Mouse (Mus musculus) liver, embryonic 13.5 days (tissue): ENCODE measurements at regions not wholly inside any gene's neighbourhood (a gene's known extent, or its start where the extent isn't known, plus 50 kb on each side); places are given as distances from the start of the nearest gene placed in this dataset.

Experiments used
- ATAC-seq: fragments of 200-750 bp; cut with Nextera tagmentation; 2 replicates; pipeline ENCODE4 v1.8.0; 2017; ENCODE audit warnings: low read depth, mild to moderate bottlenecking, moderate number of reproducible peaks, moderate library complexity
- DNase-seq: peaks from one replicate; pipeline ENCODE4 v3.0.0; 2022
- H3K27ac ChIP-seq: fragments of 300-500 bp; sonication (generic); 2 replicates; pipeline ENCODE4 v1.5.1; 2015; ENCODE audit warnings: moderate library complexity, mild to moderate bottlenecking, inconsistent platforms
- H3K27me3 ChIP-seq: fragments of 300-500 bp; sonication (generic); 2 replicates; pipeline ENCODE4 v1.6.1; 2015; ENCODE audit warnings: mild to moderate bottlenecking, inconsistent platforms
- H3K36me3 ChIP-seq: fragments of 300-500 bp; sonication (generic); 2 replicates; pipeline ENCODE4 v1.6.1; 2015; ENCODE audit warnings: mild to moderate bottlenecking, inconsistent platforms
- H3K4me1 ChIP-seq: fragments of 300-500 bp; sonication (generic); replicated peaks from 2 replicates; pipeline ENCODE4 v1.6.1; 2015; ENCODE audit warnings: inconsistent platforms
- H3K4me2 ChIP-seq: fragments of 300-500 bp; sonication (generic); 2 replicates; pipeline ENCODE4 v1.6.1; 2015; ENCODE audit warnings: inconsistent platforms, mild to moderate bottlenecking, moderate library complexity
- H3K4me3 ChIP-seq: fragments of 300-500 bp; sonication (generic); replicated peaks from 2 replicates; pipeline ENCODE4 v1.5.1; 2015; ENCODE audit warnings: mild to moderate bottlenecking, inconsistent platforms
- H3K9ac ChIP-seq: fragments of 300-500 bp; sonication (generic); 2 replicates; pipeline ENCODE4 v1.6.1; 2015; ENCODE audit warnings: mild to moderate bottlenecking, inconsistent platforms
- H3K9me3 ChIP-seq: fragments of 300-500 bp; sonication (generic); replicated peaks from 2 replicates; pipeline ENCODE4 v1.6.1; 2016; ENCODE audit warnings: inconsistent platforms
- WGBS: fragments of 180-500 bp; shearing (Covaris S2); methylation state at CpG from one replicate; pipeline ENCODE4 v1.1.7; 2015; ENCODE audit not compliant: insufficient replicate concordance; 5-methylcytosine and 5-hydroxymethylcytosine counted together

- Histone ChIP-seq H3K27ac (no peak overlapping the region), H3K9ac (no peak overlapping the region), H3K4me1 (no peaks in the 10 kb centered on the region), H3K4me3 (no peak overlapping the region), H3K36me3 (no peaks in the 10 kb centered on the region), H3K4me2 (no peak overlapping the region), H3K27me3 (no peaks in the 10 kb centered on the region), H3K9me3 (no peaks in the 10 kb centered on the region)
- no peak for ATAC-seq
- no peak for DNase-seq
- 17% methylated on average over 19 of the region's 19 CpGs for WGBS
Measured at GRCm38 (mm10) chr1:51697265-51698192, 218.3 kb downstream of the Myo1b start.

- no peak overlapping the region for H3K27ac ChIP-seq
- no peak for DNase-seq
- no peak for ATAC-seq
- no peaks in the 10 kb centered on the region for H3K36me3 ChIP-seq
- WGBS = 58% methylated on average over 2 of the region's 2 CpGs
- H3K4me2 ChIP-seq = no peak overlapping the region
- no peaks in the 10 kb centered on the region for H3K4me1 ChIP-seq
- H3K27me3 ChIP-seq = no peaks in the 10 kb centered on the region
- H3K9me3 ChIP-seq = no peaks in the 10 kb centered on the region
- no peak overlapping the region for H3K9ac ChIP-seq
- H3K4me3 ChIP-seq = no peak overlapping the region
Measured at GRCm38 (mm10) chr1:51696471-51696870, 218.2 kb upstream of the Nabp1 start.

- ATAC-seq = no peak
- Histone ChIP-seq H3K9me3 (no peaks in the 10 kb centered on the region), H3K36me3 (no peaks in the 10 kb centered on the region), H3K27me3 (no peaks in the 10 kb centered on the region), H3K4me3 (no peak overlapping the region), H3K4me1 (no peaks in the 10 kb centered on the region), H3K9ac (no peak overlapping the region), H3K27ac (no peak overlapping the region), H3K4me2 (no peak overlapping the region)
- DNase-seq = no peak
- 90% methylated on average over 10 of the region's 10 CpGs for WGBS
Measured at GRCm38 (mm10) chr1:51690878-51691277, 212.7 kb upstream of the Nabp1 start.

- no peak for ATAC-seq
- Histone ChIP-seq H3K27me3 (no peaks in the 10 kb centered on the region), H3K4me2 (no peak overlapping the region), H3K4me1 (no peaks in the 10 kb centered on the region), H3K4me3 (no peak overlapping the region), H3K9me3 (no peaks in the 10 kb centered on the region), H3K9ac (no peak overlapping the region), H3K27ac (no peak overlapping the region), H3K36me3 (no peaks in the 10 kb centered on the region)
- DNase-seq = no peak
- 65% methylated on average over 9 of the region's 9 CpGs for WGBS
Measured at GRCm38 (mm10) chr1:51689461-51690223, 211.4 kb upstream of the Nabp1 start.

- H3K27me3 ChIP-seq = no peaks in the 10 kb centered on the region
- no peak overlapping the region for H3K4me2 ChIP-seq
- no peak overlapping the region for H3K4me3 ChIP-seq
- no peaks in the 10 kb centered on the region for H3K36me3 ChIP-seq
- WGBS = 58% methylated on average over 5 of the region's 5 CpGs
- no peaks in the 10 kb centered on the region for H3K9me3 ChIP-seq
- DNase-seq (no peak), ATAC-seq (no peak)
- H3K4me1 ChIP-seq = no peaks in the 10 kb centered on the region
- H3K27ac ChIP-seq = no peak overlapping the region
- H3K9ac ChIP-seq = no peak overlapping the region
Measured at GRCm38 (mm10) chr1:51688946-51689345, 210.7 kb upstream of the Nabp1 start.

GRCm38 (mm10) chr1:51688224-51688545, 210.0 kb upstream of the Nabp1 start:
- no peak overlapping the region for H3K9ac ChIP-seq

GRCm38 (mm10) chr1:51687484-51688223, 209.4 kb upstream of the Nabp1 start:
- WGBS = 35% methylated on average over 7 of the region's 7 CpGs
- no peaks in the 10 kb centered on the region for H3K27me3 ChIP-seq
- H3K4me2 ChIP-seq = no peak overlapping the region
- no peaks in the 10 kb centered on the region for H3K9me3 ChIP-seq
- ATAC-seq (no peak), DNase-seq (no peak)
- H3K4me3 ChIP-seq = no peak overlapping the region
- no peak overlapping the region for H3K9ac ChIP-seq
- no peak overlapping the region for H3K27ac ChIP-seq
- H3K4me1 ChIP-seq = no peaks in the 10 kb centered on the region
- H3K36me3 ChIP-seq = no peaks in the 10 kb centered on the region

More at GRCm38 (mm10) chr1:51688224-51688545, 210.0 kb upstream of the Nabp1 start:
- no peak overlapping the region for H3K4me3 ChIP-seq
- DNase-seq (no peak), ATAC-seq (no peak)
- no peak overlapping the region for H3K4me2 ChIP-seq
- 48% methylated on average over 1 of the region's 1 CpGs for WGBS
- no peaks in the 10 kb centered on the region for H3K27me3 ChIP-seq
- no peak overlapping the region for H3K27ac ChIP-seq
- no peaks in the 10 kb centered on the region for H3K4me1 ChIP-seq
- H3K9me3 ChIP-seq = no peaks in the 10 kb centered on the region
- no peaks in the 10 kb centered on the region for H3K36me3 ChIP-seq

- Histone ChIP-seq H3K4me1 (no peaks in the 10 kb centered on the region), H3K4me2 (no peak overlapping the region), H3K9me3 (no peaks in the 10 kb centered on the region), H3K4me3 (no peak overlapping the region), H3K27me3 (no peaks in the 10 kb centered on the region), H3K36me3 (no peaks in the 10 kb centered on the region), H3K9ac (no peak overlapping the region), H3K27ac (no peak overlapping the region)
- no peak for ATAC-seq
- DNase-seq = no peak
- WGBS = 64% methylated on average over 3 of the region's 3 CpGs
Measured at GRCm38 (mm10) chr1:51686759-51687158, 208.5 kb upstream of the Nabp1 start.

- WGBS = 59% methylated on average over 5 of the region's 5 CpGs
- DNase-seq (no peak), ATAC-seq (no peak)
Measured at GRCm38 (mm10) chr1:51682273-51682672, 204.0 kb upstream of the Nabp1 start.

GRCm38 (mm10) chr1:51681872-51682271, 203.6 kb upstream of the Nabp1 start:
- Histone ChIP-seq H3K9me3 (no peaks in the 10 kb centered on the region), H3K9ac (no peak overlapping the region), H3K4me1 (no peaks in the 10 kb centered on the region), H3K36me3 (no peaks in the 10 kb centered on the region), H3K27me3 (no peaks in the 10 kb centered on the region), H3K4me3 (no peak overlapping the region), H3K27ac (no peak overlapping the region), H3K4me2 (no peak overlapping the region)
- no peak for ATAC-seq
- DNase-seq = no peak

More at GRCm38 (mm10) chr1:51682273-51682672, 204.0 kb upstream of the Nabp1 start:
- Histone ChIP-seq H3K4me1 (no peaks in the 10 kb centered on the region), H3K4me2 (no peak overlapping the region), H3K36me3 (no peaks in the 10 kb centered on the region), H3K9me3 (no peaks in the 10 kb centered on the region), H3K27ac (no peak overlapping the region), H3K27me3 (no peaks in the 10 kb centered on the region), H3K9ac (no peak overlapping the region), H3K4me3 (no peak overlapping the region)

- H3K4me2 ChIP-seq = no peak overlapping the region
- ATAC-seq (no peak), DNase-seq (no peak)
- no peak overlapping the region for H3K27ac ChIP-seq
- no peak overlapping the region for H3K4me3 ChIP-seq
- H3K9me3 ChIP-seq = no peaks in the 10 kb centered on the region
- H3K4me1 ChIP-seq = no peaks in the 10 kb centered on the region
- H3K36me3 ChIP-seq = no peaks in the 10 kb centered on the region
- no peaks in the 10 kb centered on the region for H3K27me3 ChIP-seq
- H3K9ac ChIP-seq = no peak overlapping the region
- WGBS = 56% methylated on average over 6 of the region's 6 CpGs
Measured at GRCm38 (mm10) chr1:51680725-51681124, 202.5 kb upstream of the Nabp1 start.
